Mouse (Mus musculus): ENCODE measurements around the gene Ifitm5. TPM values are rescaled to one million over a fixed set of nuclear protein-coding genes. Genes with fewer than 3 reads are reported as not detected.

The Ifitm5 gene
- total and polyA plus RNA-seq, 2 experiments from 2014 or later, result 0.28 to 0.86 TPM

DNA sequence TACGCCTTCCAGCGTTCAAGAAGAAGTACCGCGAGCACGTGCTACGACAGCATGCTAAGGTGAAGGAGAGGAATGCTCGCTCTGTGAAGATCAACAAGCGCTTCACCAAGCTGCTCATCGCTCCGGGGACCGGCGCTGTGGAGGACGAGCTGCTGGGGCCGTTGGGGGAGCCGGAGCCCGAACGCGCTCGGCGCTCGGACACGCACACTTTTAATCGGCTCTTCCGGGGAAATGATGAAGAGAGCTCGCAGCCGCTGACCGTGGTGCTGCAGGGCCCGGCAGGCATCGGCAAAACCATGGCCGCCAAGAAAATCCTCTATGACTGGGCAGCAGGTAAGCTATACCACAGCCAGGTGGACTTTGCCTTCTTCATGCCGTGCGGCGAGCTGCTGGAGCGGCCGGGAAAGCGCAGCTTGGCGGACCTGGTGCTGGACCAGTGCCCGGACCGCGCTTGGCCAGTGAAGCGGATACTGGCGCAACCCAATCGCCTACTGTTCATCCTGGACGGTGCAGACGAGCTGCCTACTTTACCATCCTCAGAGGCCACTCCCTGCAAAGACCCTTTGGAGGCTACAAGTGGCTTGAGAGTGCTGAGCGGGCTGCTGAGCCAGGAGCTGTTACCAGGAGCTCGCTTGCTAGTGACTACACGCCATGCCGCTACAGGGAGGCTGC, 27.6 kb downstream of the Ifitm5 start:
- H3K27me3 ChIP-seq (ENCODE audit: insufficient read depth, low read length), result peaks cover 53% of the 10 kb centered on the region
- ATAC-seq, result peak; percentile 55
- H3K36me3 ChIP-seq (ENCODE audit: insufficient read depth), result no peaks in the 10 kb centered on the region

GRCm38 (mm10) chr7:140921225-140921975, 28.7 kb downstream of the Ifitm5 start:
- H3K27ac ChIP-seq (ENCODE audit: low read depth, low read length), result no peak overlapping the region
- 32% methylated on average over 22 of the region's 22 CpGs for WGBS
- no peaks in the 10 kb centered on the region for H3K4me1 ChIP-seq (ENCODE audit: insufficient read depth)
- peak overlapping the region; percentile 99; the same call in 1 of the 2 replicates for H3K4me2 ChIP-seq (ENCODE audit: low read depth)
- H3K4me3 ChIP-seq (ENCODE audit: low read depth, low read length), result no peak overlapping the region
- TF ChIP-seq CTCF (IDR thresholded peaks at IDR 0.05; ENCODE audit: low read depth), result no peak
- H3K27me3 ChIP-seq (ENCODE audit: insufficient read depth, low read length), result peaks cover 53% of the 10 kb centered on the region
- ATAC-seq (no peak), DNase-seq (no peak)
- no peaks in the 10 kb centered on the region for H3K36me3 ChIP-seq (ENCODE audit: insufficient read depth)
- H3K9me3 ChIP-seq (ENCODE audit: low read length), result no peaks in the 10 kb centered on the region
- H3K9ac ChIP-seq, result no peak overlapping the region

More for the DNA sequence above, 27.6 kb downstream of the Ifitm5 start:
- H3K4me2 ChIP-seq (ENCODE audit: low read depth), result peak overlapping the region; percentile 99
- DNase-seq, result peak; percentile 51
- 0 out of 2 replicates have a peak, but pooled peaks have one; percentile 9 for TF ChIP-seq CTCF (IDR thresholded peaks at IDR 0.05; ENCODE audit: low read depth)
- H3K4me1 ChIP-seq (ENCODE audit: insufficient read depth), result no peaks in the 10 kb centered on the region
- H3K4me3 ChIP-seq (ENCODE audit: low read depth, low read length), result peak overlapping the region; percentile 45
- no peaks in the 10 kb centered on the region for H3K9me3 ChIP-seq (ENCODE audit: low read length)
- H3K9ac ChIP-seq, result peak overlapping the region; percentile 40
- no peak overlapping the region for H3K27ac ChIP-seq (ENCODE audit: low read depth, low read length)
- WGBS, result under 1% methylated on average over 49 of the region's 49 CpGs

- Histone ChIP-seq H3K36me3 (ENCODE audit: insufficient read depth) (no peaks in the 10 kb centered on the region), H3K9ac (no peak within 1 kb of the TSS), H3K9me3 (ENCODE audit: low read length) (no peaks in the 10 kb centered on the region), H3K27ac (ENCODE audit: low read depth, low read length) (no peak within 1 kb of the TSS), H3K27me3 (ENCODE audit: insufficient read depth, low read length) (peaks cover 53% of the 10 kb centered on the region), H3K4me3 (ENCODE audit: low read depth, low read length) (no peak within 1 kb of the TSS), H3K4me2 (ENCODE audit: low read depth) (no peak within 1 kb of the TSS), H3K4me1 (ENCODE audit: insufficient read depth) (no peaks in the 10 kb centered on the region)
- DNase-seq (no peak), ATAC-seq (no peak)
- WGBS, result 83% methylated on average over 8 of the region's 8 CpGs
- TF ChIP-seq CTCF (IDR thresholded peaks at IDR 0.05; ENCODE audit: low read depth), result no peak
Measured at GRCm38 (mm10) chr7:140920418-140921029, 29.6 kb downstream of the Ifitm5 start, which contains the start of gene Nlrp6. TSS of gene Nlrp6 (plus strand) at chr7:140920902.

DNA sequence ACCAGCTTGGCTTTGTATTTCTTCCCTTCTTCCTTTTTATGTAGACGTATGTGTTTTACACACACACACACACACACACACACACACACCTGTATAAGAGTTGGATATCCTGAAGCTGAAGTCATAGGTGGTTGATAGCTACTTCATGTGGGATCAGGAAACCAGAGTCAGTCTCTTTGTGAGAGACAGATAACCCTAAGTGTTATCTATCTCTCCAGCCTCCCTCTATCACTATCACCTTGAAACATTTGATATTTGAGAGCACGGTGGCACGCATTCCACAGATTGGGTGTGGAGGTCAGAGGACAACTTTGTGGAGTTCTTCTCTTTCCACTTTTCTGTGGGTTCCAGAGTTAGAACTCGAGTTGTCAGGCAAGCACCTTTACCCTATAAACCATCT, 30.2 kb downstream of the Ifitm5 start:
- Histone ChIP-seq H3K9me3 (ENCODE audit: low read length) (no peaks in the 10 kb centered on the region), H3K4me2 (ENCODE audit: low read depth) (no peak overlapping the region), H3K4me1 (ENCODE audit: insufficient read depth) (no peaks in the 10 kb centered on the region), H3K27ac (ENCODE audit: low read depth, low read length) (no peak overlapping the region), H3K4me3 (ENCODE audit: low read depth, low read length) (no peak overlapping the region), H3K27me3 (ENCODE audit: insufficient read depth, low read length) (peaks cover 53% of the 10 kb centered on the region), H3K36me3 (ENCODE audit: insufficient read depth) (no peaks in the 10 kb centered on the region), H3K9ac (no peak overlapping the region)
- no peak for TF ChIP-seq CTCF (IDR thresholded peaks at IDR 0.05; ENCODE audit: low read depth)
- ATAC-seq (no peak), DNase-seq (no peak)
- 83% methylated on average over 4 of the region's 4 CpGs for WGBS

DNA sequence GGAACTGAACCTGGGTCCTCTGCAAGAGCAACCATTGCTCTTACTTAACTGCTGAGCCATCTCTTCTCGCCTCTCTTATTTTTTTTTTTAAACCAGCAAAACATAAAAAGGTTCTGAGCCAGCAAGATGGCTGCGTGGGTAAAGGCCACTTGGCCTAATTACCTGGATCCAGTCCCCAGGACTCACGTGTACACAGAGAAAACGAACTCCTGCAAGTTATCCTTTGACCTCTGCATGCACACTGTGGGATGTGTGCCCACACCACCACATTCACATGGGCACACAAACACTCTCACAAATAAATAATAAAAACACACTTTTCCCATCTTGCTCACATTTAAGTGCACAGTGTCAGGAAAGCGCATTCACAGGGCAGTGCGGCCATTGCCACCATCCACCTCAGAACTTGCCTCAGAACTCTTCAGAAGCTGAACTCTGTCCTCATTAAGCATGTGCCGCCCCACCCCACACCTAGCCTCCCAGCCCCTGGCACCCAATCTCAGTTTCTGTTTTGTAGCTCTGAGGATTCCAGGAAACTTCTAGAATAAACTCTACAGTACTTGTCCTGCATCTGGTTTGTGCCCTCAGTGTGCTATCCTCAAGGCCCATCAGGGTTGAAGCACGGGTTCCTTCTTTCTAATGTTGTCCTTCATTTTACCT, 35.9 kb downstream of the Ifitm5 start:
- DNase-seq (no peak), ATAC-seq (no peak)
- no peak overlapping the region for H3K9ac ChIP-seq
- no peaks in the 10 kb centered on the region for H3K36me3 ChIP-seq (ENCODE audit: insufficient read depth)
- H3K9me3 ChIP-seq (ENCODE audit: low read length), result no peaks in the 10 kb centered on the region
- H3K27me3 ChIP-seq (ENCODE audit: insufficient read depth, low read length), result peaks cover 6% of the 10 kb centered on the region; the same call in 1 of the 2 replicates
- H3K4me2 ChIP-seq (ENCODE audit: low read depth), result no peak overlapping the region
- no peak overlapping the region for H3K4me3 ChIP-seq (ENCODE audit: low read depth, low read length)
- no peak overlapping the region for H3K27ac ChIP-seq (ENCODE audit: low read depth, low read length)
- TF ChIP-seq CTCF (IDR thresholded peaks at IDR 0.05; ENCODE audit: low read depth), result no peak
- 81% methylated on average over 8 of the region's 8 CpGs for WGBS
- no peaks in the 10 kb centered on the region for H3K4me1 ChIP-seq (ENCODE audit: insufficient read depth)

DNA sequence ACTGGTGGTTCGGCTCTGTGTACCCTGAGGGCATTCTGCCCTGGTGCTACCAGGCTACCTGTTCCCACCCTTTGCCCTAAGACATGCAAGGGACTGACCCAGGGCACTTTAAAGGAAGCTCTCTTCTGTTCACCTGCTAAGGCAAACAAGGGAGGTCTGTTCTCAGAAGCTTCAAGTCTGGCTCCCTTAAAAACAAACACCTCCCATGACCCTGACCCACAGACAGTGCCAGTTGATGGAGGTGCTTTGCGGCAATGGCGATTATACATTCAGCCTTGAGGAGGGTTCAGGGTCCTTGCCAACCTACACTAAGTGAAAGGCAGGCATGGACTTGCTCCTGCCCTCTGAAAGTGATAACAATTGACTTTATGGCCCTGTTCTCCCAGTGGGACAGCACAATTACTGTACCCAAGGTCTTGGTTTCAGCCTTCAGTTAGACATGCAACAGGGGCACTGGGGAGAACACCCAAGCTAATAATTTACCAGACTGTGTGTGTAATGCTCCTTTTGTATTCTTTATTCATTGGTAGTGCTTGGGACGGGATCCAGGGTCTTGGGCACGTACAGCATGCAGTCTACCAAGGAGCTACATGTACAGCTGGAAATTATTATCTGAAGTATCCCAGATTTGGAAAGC, 37.1 kb downstream of the Ifitm5 start:
- Histone ChIP-seq H3K9ac (no peak overlapping the region), H3K4me2 (ENCODE audit: low read depth) (no peak overlapping the region), H3K4me1 (ENCODE audit: insufficient read depth) (no peaks in the 10 kb centered on the region), H3K27ac (ENCODE audit: low read depth, low read length) (no peak overlapping the region), H3K4me3 (ENCODE audit: low read depth, low read length) (no peak overlapping the region), H3K27me3 (ENCODE audit: insufficient read depth, low read length) (no peaks in the 10 kb centered on the region), H3K9me3 (ENCODE audit: low read length) (no peaks in the 10 kb centered on the region), H3K36me3 (ENCODE audit: insufficient read depth) (no peaks in the 10 kb centered on the region)
- no peak for DNase-seq
- ATAC-seq, result no peak
- TF ChIP-seq CTCF (IDR thresholded peaks at IDR 0.05; ENCODE audit: low read depth), result no peak
- 70% methylated on average over 5 of the region's 5 CpGs for WGBS
